Mouse (Mus musculus) right cerebral cortex, adult 18-20 months (tissue): ENCODE data around the gene Olfr789.

ENCODE experiments used
- DNase-seq: peaks from one replicate; pipeline ENCODE4 v3.0.0; 2022; ENCODE audit warnings: mixed read lengths

Olfr789 gene

DNA sequence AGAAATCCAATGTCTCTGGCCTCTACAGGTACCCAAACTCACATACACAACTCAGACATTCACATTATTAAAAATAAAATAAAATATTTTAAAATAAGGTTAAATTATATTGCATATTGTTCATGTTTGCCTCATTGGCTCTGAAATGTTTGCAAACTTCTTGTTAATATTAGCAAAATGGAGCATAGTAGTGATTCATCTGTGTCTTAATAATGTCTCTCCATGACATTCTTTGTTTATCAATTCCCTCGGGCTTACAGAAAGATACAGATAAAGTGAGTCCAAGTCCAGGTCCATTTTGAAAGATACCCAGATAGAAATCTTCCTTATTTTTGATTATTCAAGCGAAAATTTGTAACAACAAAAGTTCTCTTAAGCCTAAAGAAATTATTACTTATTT is at the start of gene Olfr789:
Gene Olfr789, plus strand, starts transcription at position 301 of the 400 bp plus-strand sequence.
- no peak for DNase-seq

- no peak for DNase-seq
Measured at GRCm38 (mm10) chr10:129461562-129461961, 23.0 kb upstream of the Olfr789 start, which contains the start of gene Olfr787. Olfr787 (plus strand) TSS chr10:129461862.

DNA sequence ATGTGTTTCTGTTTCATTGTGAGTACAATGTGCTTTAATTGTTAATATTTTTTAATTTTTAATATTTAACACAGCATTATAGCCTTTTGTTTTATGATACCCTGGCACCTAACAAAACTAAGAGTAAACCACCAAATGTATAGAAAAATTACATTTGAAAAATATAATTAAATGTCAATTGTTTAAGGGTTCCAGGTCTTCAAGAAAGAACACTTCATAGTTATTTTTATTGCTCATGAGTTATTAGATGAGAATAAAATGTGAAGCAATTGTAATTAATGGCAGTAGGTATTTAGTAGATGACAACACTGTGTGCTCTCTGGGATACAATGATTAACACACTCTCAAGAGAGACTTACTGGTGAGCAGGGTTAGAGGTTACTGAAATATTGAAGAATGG is 13.9 kb upstream of the Olfr789 start, which contains the start of gene Olfr788:
Gene Olfr788, plus strand, starts transcription at position 301 of the 400 bp plus-strand sequence.
- DNase-seq: no peak

DNA sequence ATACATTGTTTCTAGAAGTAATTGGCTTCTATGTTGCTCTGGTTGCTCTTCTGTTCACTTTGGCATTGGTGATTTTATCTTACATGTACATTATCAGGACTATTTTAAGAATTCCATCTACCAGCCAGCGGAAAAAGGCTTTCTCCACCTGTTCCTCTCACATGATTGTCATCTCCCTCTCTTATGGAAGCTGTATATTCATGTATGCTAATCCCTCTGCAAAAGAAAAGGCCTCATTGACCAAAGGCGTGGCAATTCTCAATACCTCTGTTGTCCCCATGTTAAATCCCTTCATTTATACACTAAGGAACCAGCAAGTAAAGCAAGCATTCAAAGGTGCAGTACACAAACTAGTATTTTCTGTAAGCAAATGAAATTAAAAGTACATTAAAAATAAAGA is 11.3 kb upstream of the Olfr789 start:
- no peak for DNase-seq

GRCm38 (mm10) chr10:129473723-129474122 is 10.8 kb upstream of the Olfr789 start:
- DNase-seq: no peak

DNA sequence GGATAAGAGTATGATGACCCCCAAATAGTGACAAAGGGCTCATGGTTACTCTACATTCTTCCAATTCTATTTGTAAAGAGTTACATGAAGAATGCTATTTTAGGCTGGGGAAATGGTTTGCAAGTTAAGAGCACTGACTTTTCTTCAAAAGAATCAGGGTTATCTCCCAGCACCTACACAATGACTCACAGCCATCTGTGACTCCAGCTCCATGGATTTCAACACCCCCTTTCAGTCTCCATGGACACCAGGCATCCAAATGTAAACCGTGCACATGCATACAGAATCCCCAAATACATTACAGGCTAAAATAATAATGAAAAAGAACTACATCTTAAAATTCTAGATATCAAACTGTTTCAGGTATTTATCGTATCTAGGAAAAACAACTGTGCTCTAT is 5.5 kb downstream of the Olfr789 start:
- DNase-seq: peak; percentile 52

DNA sequence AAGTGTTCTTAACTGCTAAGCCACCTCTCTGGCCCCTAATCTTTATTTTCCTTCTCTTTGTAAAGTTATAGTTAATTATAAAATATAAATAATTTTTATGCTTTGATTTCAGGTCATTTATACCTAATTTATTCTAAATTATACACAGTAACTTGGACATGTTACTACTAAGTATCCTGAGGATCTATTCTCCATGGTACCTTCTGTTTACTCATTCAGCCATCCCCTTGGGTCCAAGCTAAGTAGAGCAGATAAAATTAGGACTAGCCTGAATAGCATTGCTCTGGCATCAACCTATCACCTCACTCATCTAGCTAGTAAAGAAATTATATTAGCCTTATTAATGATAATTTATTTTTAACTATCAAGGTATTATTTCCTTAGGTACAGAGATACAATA is 13.6 kb downstream of the Olfr789 start, which contains the start of gene Olfr790:
Gene Olfr790, plus strand, starts transcription at position 301 of the 400 bp plus-strand sequence.
- no peak for DNase-seq

DNA sequence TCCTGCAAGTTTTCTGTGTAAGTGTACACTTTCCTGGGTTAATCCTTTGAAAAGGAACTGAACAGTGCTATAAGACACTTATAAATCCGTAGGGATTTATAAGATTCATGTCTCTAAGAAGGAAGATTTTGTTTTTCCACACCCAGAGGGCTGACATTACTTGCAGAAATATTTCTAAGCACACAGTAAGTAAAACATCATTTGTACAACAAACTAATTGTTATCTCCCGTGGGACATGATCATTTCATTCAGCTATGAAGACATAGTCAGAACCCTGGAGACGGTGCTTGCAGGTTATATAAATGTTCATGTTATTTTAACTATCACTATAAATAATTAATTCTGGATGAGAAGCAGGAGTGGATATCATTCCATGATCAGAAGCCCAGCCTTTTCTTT is 36.9 kb downstream of the Olfr789 start, which contains the start of gene Olfr791:
Gene Olfr791, plus strand, starts transcription at position 301 of the 400 bp plus-strand sequence.
- DNase-seq: no peak

DNA sequence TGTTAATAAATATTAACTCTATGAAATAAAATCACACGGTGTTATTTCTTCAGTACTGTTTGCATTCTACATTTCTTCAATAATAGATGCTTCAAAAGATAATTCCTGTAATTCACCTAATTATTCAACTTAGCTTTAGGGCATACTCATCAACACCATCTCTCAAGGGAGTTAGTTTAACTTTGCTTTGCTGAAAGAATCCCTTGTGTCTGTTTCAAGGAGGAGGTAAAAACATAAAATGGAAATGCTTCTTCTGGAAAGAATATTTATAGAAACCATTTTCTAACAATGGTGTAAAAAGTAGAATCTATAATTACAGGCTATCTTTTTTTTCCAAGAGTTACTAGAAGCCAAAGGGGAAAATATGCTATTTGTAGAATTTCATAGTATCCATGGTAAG is 54.3 kb downstream of the Olfr789 start, which contains the start of gene Olfr792:
Gene Olfr792, plus strand, starts transcription at position 301 of the 400 bp plus-strand sequence.
- DNase-seq: no peak
